Mouse (Mus musculus): Measurements from ENCODE around the gene Snrk.

Gene Snrk

DNA sequence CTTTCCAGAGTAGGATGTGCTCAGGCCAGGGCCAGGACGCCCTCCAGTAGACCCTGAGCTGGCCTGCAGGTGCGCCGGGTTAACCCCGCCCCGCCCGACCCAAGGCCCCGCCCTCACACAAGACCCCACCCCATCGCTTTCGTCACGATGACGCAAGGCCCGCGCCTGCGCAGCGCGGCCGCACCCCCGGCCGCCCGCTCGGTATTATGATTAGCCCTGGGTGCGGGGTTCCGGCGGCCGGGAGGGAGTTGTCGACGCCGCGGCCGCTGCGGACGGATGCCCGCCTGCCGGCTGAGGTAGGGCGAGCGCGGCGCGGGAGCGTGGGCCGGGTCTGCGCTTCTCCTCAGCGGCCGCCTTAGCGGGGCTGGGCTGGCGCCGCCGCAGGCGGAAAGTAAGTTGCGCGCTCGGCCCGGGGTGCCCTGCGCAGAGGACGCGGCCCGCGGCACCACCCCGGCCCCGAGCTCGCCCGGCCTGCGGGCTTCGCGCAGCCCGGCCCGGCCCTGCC is at the start of gene Snrk:
TSS of gene Snrk (plus strand) at position 155 of the 505 bp plus-strand sequence.
- peak; percentile 89 for DNase-seq

DNA sequence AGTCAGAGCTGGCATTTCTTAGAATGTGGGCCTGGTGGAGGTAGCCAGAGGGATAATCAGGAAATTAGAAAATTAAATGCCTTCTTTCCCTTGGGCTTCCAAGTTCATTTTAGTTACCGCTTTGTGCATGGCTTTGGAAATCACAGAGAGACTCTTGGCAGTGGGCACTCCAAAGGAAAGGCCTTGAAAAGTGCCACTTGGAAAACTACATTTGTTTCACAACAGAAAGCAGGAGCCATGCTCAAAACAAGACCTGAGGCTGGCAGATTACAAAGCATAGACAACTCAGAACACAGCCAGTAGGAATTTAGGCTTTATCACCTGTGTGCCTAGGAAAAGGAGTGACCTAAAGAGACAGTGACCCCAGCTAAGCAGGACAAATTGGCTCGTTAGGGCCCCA is 49.4 kb upstream of the Snrk start:
- DNase-seq, result no peak

GRCm38 (mm10) chr9:122069560-122070174 is 47.4 kb upstream of the Snrk start:
- DNase-seq, result no peak

- no peak for DNase-seq
Observed at GRCm38 (mm10) chr9:122073980-122074379, 43.1 kb upstream of the Snrk start.

DNA sequence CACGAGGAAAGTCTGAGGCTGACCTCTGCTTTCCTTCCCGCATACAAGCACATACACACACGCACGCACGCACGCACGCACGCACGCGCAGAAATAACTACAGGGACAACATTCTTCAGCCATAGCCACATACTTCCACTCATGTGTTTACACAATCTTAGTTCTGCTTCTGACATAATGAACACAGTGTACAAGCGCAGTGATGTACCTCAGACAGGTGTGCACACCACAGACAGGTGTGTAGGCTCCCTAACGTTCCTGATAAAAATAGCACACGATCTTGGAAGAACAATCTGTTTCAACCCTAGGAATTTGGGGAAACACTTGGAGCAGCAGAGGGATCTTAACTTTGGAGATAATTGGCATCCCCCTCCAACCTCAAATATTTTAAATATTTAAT is 42.5 kb upstream of the Snrk start:
- no peak for DNase-seq

- DNase-seq, result no peak
Observed at GRCm38 (mm10) chr9:122078456-122078855, 38.6 kb upstream of the Snrk start.

- no peak for DNase-seq
Observed at GRCm38 (mm10) chr9:122083698-122084097, 33.4 kb upstream of the Snrk start.

DNA sequence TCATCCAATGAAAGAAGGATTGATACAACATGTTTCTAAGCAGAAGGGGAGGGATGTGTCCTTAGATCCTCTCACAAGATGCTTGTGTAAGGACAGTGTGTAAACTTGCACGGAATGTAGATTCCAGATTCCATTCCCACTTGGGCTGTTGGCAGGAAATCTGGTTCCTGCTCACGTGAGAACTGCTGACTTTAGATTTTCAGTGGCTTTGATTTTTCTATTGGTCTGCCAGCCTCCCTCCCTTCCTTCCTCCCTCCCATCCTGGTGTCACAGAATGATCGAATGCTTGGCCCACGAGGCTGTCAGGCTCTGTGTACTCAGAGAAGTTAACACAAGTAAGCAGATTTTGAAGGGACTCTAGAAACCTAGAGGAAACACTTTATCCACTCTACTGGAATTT is 32.9 kb upstream of the Snrk start:
- DNase-seq, result no peak

DNA sequence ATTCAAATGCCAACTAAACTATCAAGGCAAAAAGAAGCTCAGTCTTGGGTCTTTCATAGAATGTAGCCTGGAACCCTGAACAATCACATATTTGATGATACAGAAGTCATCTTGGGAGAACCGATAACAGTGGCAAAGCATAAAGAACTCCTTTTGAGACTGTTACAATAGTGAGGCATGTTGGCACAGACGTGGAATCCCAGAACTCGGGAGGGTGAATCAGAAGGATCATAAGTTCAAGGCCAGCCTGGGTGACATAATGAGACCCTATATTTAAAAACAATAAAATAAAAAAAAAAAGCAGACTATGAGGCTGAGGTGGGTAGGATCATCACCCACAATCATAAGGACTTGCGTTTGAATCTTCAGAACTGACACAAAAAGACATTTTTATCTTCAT is 32.4 kb upstream of the Snrk start:
- no peak for DNase-seq

DNA sequence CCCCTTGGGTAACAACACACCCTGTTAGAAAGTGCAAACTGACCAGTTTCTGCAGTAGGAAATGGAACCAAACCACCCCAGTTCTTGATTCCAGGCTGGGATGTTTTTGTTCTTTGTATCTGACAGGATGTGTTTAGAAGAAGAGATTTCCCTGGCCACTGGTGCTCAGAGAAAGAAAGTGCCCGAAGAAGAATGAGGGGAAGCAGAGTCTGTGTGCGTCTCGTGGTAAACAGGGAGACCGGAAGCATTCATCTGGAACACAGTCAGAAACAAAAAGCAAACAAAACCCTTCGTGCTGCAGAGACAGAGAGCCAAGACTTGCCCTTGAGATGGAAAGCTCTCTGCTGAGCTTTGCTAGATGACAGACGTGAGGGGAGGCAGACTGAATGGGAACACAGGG is 32.0 kb upstream of the Snrk start:
- DNase-seq, result no peak

- DNase-seq, result no peak
Observed at GRCm38 (mm10) chr9:122085550-122086205, 31.4 kb upstream of the Snrk start.

DNA sequence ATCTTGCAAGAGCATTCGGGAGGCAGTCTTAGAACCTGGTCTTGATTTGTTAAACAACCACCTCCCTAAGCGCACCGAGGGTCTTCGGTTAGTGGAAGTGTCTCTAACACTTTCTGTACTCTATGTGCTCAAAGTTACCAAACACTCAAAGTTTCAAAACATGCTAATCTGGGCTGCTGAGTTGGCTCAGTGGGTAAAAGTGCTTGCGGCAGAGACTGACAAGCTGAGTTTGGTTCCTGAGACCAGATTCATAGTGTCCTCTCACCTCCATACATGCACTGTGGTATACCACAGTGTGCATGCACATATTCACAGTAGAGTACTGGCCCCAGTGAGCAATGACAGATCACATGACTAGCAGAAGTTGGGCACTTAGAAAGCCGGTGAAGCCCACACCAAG is 30.0 kb upstream of the Snrk start:
- DNase-seq, result no peak

GRCm38 (mm10) chr9:122091171-122091570 is 25.9 kb upstream of the Snrk start:
- no peak for DNase-seq

GRCm38 (mm10) chr9:122091782-122092228 is 25.3 kb upstream of the Snrk start:
- DNase-seq, result peak; percentile 9

- DNase-seq, result no peak
Observed at GRCm38 (mm10) chr9:122094171-122094570, 22.9 kb upstream of the Snrk start.

- DNase-seq, result no peak
Observed at GRCm38 (mm10) chr9:122096822-122097511, 20.1 kb upstream of the Snrk start.

DNA sequence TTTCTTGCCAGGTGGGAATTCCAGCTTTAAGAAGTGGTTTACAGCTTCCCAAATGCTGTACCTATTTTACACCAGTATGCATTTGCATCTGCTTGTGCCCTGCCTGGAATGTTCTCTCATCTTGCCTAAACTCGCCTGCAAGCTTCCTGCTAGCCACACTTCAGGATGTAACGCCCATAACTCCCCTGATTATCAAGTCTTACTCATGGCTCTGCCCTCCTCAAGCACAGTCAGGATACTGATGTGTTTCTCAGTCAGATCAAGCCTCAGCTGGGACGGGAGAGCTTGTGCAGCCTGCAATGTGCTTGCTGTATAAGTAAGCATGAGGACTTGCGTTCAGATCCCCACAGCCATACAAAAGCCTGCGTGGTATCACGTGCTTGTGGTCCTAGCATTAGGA is 19.5 kb upstream of the Snrk start:
- no peak for DNase-seq

DNA sequence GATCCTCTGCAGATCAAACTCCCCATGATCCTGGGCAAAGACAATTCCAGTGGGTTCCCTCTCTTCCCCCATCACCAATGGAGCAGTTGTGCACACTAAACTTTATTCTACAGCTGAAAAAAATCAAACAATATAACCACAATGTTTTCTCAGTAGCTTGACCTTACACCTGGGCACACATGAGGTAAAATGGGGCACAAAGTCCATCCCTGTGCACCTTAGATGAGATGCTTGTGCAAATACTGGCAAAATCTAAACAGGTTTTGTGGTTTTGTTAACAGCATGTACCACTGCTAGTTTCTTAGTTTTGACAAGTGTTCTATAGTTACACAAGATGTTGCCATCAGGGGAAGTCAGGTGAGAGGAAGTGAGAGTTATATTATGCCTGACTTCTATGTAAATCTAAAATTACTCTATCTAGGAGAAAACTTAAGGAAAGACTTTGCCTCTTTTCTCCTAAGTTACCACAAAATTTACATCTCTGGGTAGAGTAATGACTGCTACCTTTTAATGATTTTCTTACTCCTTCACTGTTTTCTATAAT is 16.4 kb upstream of the Snrk start:
- no peak for DNase-seq

DNA sequence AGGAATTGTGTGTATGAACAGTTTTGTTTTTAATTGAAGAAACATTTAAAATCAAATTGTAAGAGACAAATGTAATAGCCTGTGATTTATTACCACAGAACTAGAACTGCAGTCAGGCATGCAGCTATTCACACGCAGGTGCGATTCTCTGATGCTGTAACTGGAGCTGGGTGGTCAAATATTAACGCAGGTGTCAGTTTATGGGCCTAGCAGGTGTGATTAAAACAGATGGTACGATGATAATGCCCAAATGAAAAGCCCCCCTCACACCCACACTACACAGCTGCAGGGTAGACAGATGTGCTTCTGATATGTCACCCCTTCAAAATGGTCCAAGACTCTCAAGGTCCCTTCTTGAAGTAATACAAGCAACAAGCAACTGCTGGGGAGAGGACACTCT is 15.9 kb upstream of the Snrk start:
- no peak for DNase-seq

GRCm38 (mm10) chr9:122103550-122104284 is 13.3 kb upstream of the Snrk start:
- DNase-seq, result no peak

DNA sequence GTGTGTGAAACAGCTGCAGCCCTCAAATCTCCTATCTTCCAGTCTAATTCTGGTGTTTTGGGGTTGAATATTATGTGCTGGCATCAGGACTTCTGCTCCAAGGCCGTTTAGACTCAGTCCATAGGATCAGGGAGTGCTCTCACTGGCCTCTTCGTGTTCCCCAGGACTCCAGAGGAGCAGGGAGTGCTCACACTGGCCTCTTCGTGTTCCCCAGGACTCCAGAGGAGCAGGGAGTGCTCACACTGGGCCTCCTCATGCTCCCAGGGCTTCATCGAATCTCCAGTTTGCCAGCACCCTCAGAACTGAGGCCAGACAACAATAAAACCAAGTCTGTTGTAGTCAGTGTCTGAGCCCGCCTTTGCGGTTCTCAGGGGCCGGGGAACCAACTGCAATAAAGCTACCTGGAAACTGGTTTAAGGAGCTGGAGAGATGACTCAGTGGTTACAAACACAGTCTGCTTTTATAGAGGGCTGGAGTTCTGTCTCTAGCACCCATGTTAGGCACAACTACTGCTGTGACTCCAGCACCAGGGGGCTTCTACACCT is 12.7 kb upstream of the Snrk start:
- DNase-seq, result no peak

- no peak for DNase-seq
Observed at GRCm38 (mm10) chr9:122107701-122108375, 9.2 kb upstream of the Snrk start.
